Mouse (Mus musculus): ENCODE measurements around the gene Shpk.

Shpk gene

GRCm38 (mm10) chr11:73267267-73267666 lies 68.0 kb downstream of the Shpk start, which contains the start of gene Trpv3:
Trpv3 (plus strand) TSS chr11:73267388.
- DNase-seq (ENCODE audit: low spot score in 2 of 2) = no peak

All from right cerebral cortex, adult 2 months (tissue).